8 mouse cellular contexts compared by ENCODE assay signal in the genomic region with DNA sequence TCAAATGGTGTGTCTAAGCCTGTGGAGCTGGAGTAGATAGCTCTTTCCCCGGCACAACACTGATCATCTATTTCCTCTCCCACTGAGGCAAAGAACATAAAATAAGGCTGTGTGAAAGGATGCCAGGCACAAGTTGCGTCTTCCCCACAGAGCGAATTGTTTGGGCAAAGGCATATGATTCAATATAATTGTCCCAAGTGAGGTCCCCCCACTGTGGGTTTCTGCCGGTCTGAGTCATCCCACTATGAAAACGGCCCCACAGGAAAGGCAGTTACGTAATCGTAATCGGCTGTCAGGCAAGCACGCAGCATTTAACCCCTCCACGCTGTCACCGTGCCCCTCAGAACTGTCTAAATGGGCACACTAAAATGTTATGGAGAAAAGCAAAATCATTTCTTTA. TPM values are rescaled to one million over a fixed set of nuclear protein-coding genes. Genes with fewer than 3 reads are reported as not detected.
DNase-seq lines count a peak whose midpoint lies in the region; ATAC-seq and TF ChIP-seq lines count a peak whose summit lies in the region.
"Had no signal": no experiment of that assay in that cellular context is flagged by ENCODE, and none has a peak within 500 bp of the region (broad histone marks: within the 10 kb centered on the region; RNA-seq: fewer than 3 reads in every experiment).

No protein-coding gene starts in this region.

- H3K4me2 ChIP-seq in lung, postnatal 0 days (replicated peaks; ENCODE audit: low read depth, low read length) = no peak overlapping the region

- no peak overlapping the region for H3K9ac ChIP-seq in lung, postnatal 0 days (replicated peaks; ENCODE audit: low read depth)

- DNase-seq in lung, postnatal 0 days (ENCODE audit: low spot score) = peak; percentile 36
- DNase-seq in lung, adult 18-20 months = no peak
- peak; percentile 24 for DNase-seq in fibroblast of lung, adult 2 months (ENCODE audit: low read depth)
- DNase-seq in retina, postnatal 1 day = no peak
- DNase-seq in ovary, postnatal 14 days (ENCODE audit: low spot score) = no peak
- no peak for DNase-seq in heart, adult 8-10 months (ENCODE audit: low spot score)
- DNase-seq: kidney, adult 8-10 months had no signal

- no peak for TF ChIP-seq EP300 in lung, postnatal 0 days (IDR thresholded peaks at IDR 0.05)

- TF ChIP-seq CTCF in lung, postnatal 0 days (IDR thresholded peaks at IDR 0.05) = no peak

- peak; percentile 47 for ATAC-seq in lung, postnatal 0 days
- peak; percentile 95 for ATAC-seq in megakaryocyte progenitor cell, adult 5-6 weeks (replicated peaks; ENCODE audit: poor library complexity)

- no peak overlapping the region for H3K4me3 ChIP-seq in lung, postnatal 0 days (ENCODE audit: low read depth, low read length)

- H3K36me3 ChIP-seq in lung, postnatal 0 days (ENCODE audit: insufficient read depth, low read length) = no peaks in the 10 kb centered on the region

- no peaks in the 10 kb centered on the region for H3K9me3 ChIP-seq in lung, postnatal 0 days (ENCODE audit: low read length)

- 20% methylated on average over 11 of the region's 11 CpGs for WGBS in lung, postnatal 0 days

- no peak overlapping the region for H3K27ac ChIP-seq in lung, postnatal 0 days (ENCODE audit: low read length)

- no peaks in the 10 kb centered on the region for H3K27me3 ChIP-seq in lung, postnatal 0 days (replicated peaks; ENCODE audit: insufficient read depth, low read length)

- H3K4me1 ChIP-seq in lung, postnatal 0 days (ENCODE audit: insufficient read depth, low read depth, low read length) = no peaks in the 10 kb centered on the region

RNA-seq across cellular contexts. Expression of gene Cdca7l, which starts 6.0 kb away (rescaled TPM):
- polyA plus RNA-seq in lung, postnatal 0 days (2015; fragmentation: Nextera tagmentation; extraction: Ambion mirVana) = 6.7 and 8.8 TPM in 2 replicates
- total RNA-seq in megakaryocyte progenitor cell, adult 5-6 weeks (2015) = 60.2 and 64.5 TPM in 2 replicates
- total RNA-seq in megakaryocyte progenitor cell, adult 5-6 weeks (2017) = 150 and 189 TPM in 2 replicates
- under 1 TPM in 3 of 4 experiments, not detected in 1; 0.25 to 0.43 (median 0.35) TPM for total RNA-seq in heart, adult 8-10 months (2022)

Comparison
In these comparisons a context has a peak if more than half of its experiments do, and no peak if none do; other contexts are left out.
1. DNase-seq: peak in lung, postnatal 0 days (single experiment) and fibroblast of lung, adult 2 months (single experiment); none in lung, adult 18-20 months (0 of 2), retina, postnatal 1 day (single experiment), ovary, postnatal 14 days (single experiment) and heart, adult 8-10 months (single experiment).
2. RNA of gene Cdca7l, which starts 6.0 kb away (total RNA-seq): 60.2 to 189 TPM in megakaryocyte progenitor cell, adult 5-6 weeks; 0.25 to 0.43 TPM in heart, adult 8-10 months; every median in the first group is over 10 times any median in the second.